Mouse (Mus musculus): ENCODE results near the gene 2810021J22Rik.

DNA sequence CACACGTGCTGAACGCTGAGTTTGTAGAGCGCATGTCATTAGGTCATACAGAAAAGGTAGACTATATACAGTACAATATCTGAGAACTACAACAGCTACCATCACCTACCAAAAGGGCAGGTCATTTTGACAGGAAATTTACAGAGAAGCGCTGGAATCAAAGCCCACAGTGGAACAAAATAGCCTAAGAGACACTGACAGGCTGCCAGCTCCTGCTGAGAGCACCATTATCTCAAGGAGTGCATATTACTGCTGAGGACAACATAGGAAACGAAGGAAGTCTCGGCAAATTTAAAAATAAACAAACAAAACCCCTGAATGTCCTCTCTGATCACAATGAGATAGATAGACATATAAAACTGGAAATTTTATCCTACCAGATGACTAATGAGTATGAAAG lies 30.5 kb downstream of the 2810021J22Rik start:
- no peak for TF ChIP-seq CTCF (IDR thresholded peaks at IDR 0.05; ENCODE audit: low read depth, low read length)
- TF ChIP-seq POLR2A (IDR thresholded peaks at IDR 0.05; ENCODE audit: extremely low read depth, insufficient read depth, low read length) = no peak

Measured in liver, adult 2 months (tissue).